ENCODE assay signal across 26 mouse cellular contexts in the genomic region with DNA sequence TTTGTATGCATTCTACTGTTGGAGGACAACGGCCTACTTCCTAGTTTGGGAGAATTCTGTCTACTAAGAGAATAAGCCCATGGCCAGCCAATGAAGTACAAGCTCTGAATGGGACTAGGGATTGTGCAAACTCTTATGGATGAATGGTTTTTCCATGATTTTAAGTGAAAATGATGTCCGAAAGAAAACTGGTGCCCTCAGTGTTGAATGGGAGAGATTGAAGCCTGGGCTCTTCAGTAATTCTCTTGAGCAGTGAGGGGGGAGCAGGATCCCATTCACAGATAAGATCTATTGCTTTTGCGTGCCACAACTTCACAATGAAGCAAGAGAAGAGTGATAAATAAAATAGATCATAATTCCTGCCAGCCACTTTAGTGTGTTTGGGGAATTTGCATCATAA.
DNase-seq lines count a peak whose midpoint lies in the region; ATAC-seq lines count a peak whose summit lies in the region.
"Had no signal": no experiment of that assay in that cellular context is flagged by ENCODE, and none has a peak within 500 bp of the region (broad histone marks: within the 10 kb centered on the region; RNA-seq: fewer than 3 reads in every experiment).

No protein-coding gene starts in this region.

- no peaks in the 10 kb centered on the region for H3K9me3 ChIP-seq in midbrain, embryonic 11.5 days (ENCODE audit: control insufficient read depth, low read length)
- no peaks in the 10 kb centered on the region for H3K9me3 ChIP-seq in midbrain, embryonic 14.5 days (ENCODE audit: control insufficient read depth, low read length)
- no peaks in the 10 kb centered on the region for H3K9me3 ChIP-seq in neural tube, embryonic 14.5 days (ENCODE audit: control insufficient read depth, low read length)
- H3K9me3 ChIP-seq: embryonic facial prominence, embryonic 13.5 days; embryonic facial prominence, embryonic 15.5 days; forebrain, embryonic 10.5 days; forebrain, embryonic 12.5 days had no signal

- DNase-seq in midbrain, embryonic 11.5 days (ENCODE audit: low spot score, missing footprints): peak; percentile 56
- no peak for DNase-seq in midbrain, embryonic 14.5 days
- DNase-seq in neural tube, embryonic 10.5 days (ENCODE audit: extremely low spot score, low spot score): no peak
- DNase-seq in Muller cell, postnatal 12 days (ENCODE audit: inconsistent ontology term): peak; percentile 67
- DNase-seq: adrenal gland, adult 2 months; adrenal gland, postnatal 10 days; adrenal gland, postnatal 25 days; B cell, adult 2 months; cerebellum, adult 11 months; cerebellum, adult 18-20 months; cerebellum, adult 8-10 months; cerebellum, adult 9-11 months; cerebellum, postnatal 14 days; cerebellum, postnatal 36 days; embryo, embryonic 11 days had no signal

- no peaks in the 10 kb centered on the region for H3K36me3 ChIP-seq in midbrain, embryonic 11.5 days (ENCODE audit: control insufficient read depth, insufficient read depth, low read length)
- H3K36me3 ChIP-seq in midbrain, embryonic 14.5 days (ENCODE audit: control insufficient read depth, insufficient read depth, low read length): no peaks in the 10 kb centered on the region
- no peaks in the 10 kb centered on the region for H3K36me3 ChIP-seq in neural tube, embryonic 14.5 days (ENCODE audit: control insufficient read depth, insufficient read depth, low read length)
- H3K36me3 ChIP-seq: embryonic facial prominence, embryonic 13.5 days; embryonic facial prominence, embryonic 15.5 days; forebrain, embryonic 10.5 days; forebrain, embryonic 12.5 days; G1E had no signal

- H3K27me3 ChIP-seq in midbrain, embryonic 11.5 days (ENCODE audit: control insufficient read depth, insufficient read depth, low read length): no peaks in the 10 kb centered on the region
- no peaks in the 10 kb centered on the region for H3K27me3 ChIP-seq in midbrain, embryonic 14.5 days (ENCODE audit: control insufficient read depth, insufficient read depth, low read length)
- H3K27me3 ChIP-seq in neural tube, embryonic 14.5 days (ENCODE audit: control insufficient read depth, insufficient read depth, low read length): no peaks in the 10 kb centered on the region
- H3K27me3 ChIP-seq: CH12.LX; embryonic facial prominence, embryonic 13.5 days; embryonic facial prominence, embryonic 15.5 days; forebrain, embryonic 12.5 days had no signal

- H3K9ac ChIP-seq in midbrain, embryonic 11.5 days (ENCODE audit: low read length): no peak overlapping the region
- no peak overlapping the region for H3K9ac ChIP-seq in midbrain, embryonic 14.5 days (replicated peaks; ENCODE audit: low read length)
- H3K9ac ChIP-seq in neural tube, embryonic 14.5 days (replicated peaks; ENCODE audit: low read depth, low read length): no peak overlapping the region
- H3K9ac ChIP-seq: embryonic facial prominence, embryonic 13.5 days; embryonic facial prominence, embryonic 15.5 days; forebrain, embryonic 12.5 days had no signal

- H3K4me1 ChIP-seq in midbrain, embryonic 11.5 days (ENCODE audit: control insufficient read depth, insufficient read depth, low read length): no peaks in the 10 kb centered on the region
- H3K4me1 ChIP-seq in midbrain, embryonic 14.5 days (ENCODE audit: control insufficient read depth, insufficient read depth, low read length): no peaks in the 10 kb centered on the region
- H3K4me1 ChIP-seq in neural tube, embryonic 14.5 days (ENCODE audit: control insufficient read depth, insufficient read depth, low read length): no peaks in the 10 kb centered on the region
- H3K4me1 ChIP-seq: embryonic facial prominence, embryonic 13.5 days; embryonic facial prominence, embryonic 15.5 days; forebrain, embryonic 10.5 days; forebrain, embryonic 12.5 days had no signal

- no peak overlapping the region for H3K4me2 ChIP-seq in midbrain, embryonic 11.5 days
- H3K4me2 ChIP-seq in midbrain, embryonic 14.5 days (ENCODE audit: low read length): no peak overlapping the region
- H3K4me2 ChIP-seq in neural tube, embryonic 14.5 days (ENCODE audit: low read depth, low read length): no peak overlapping the region
- H3K4me2 ChIP-seq: embryonic facial prominence, embryonic 13.5 days; embryonic facial prominence, embryonic 15.5 days; forebrain, embryonic 12.5 days had no signal

- no peak for ATAC-seq in midbrain, embryonic 11.5 days (ENCODE audit: low FRiP score)
- no peak for ATAC-seq in midbrain, embryonic 14.5 days (ENCODE audit: low FRiP score, low TSS enrichment)
- peak; percentile 31; the same call in 1 of the 2 replicates for ATAC-seq in neural tube, embryonic 14.5 days (ENCODE audit: low read depth)
- ATAC-seq: CD4-positive, CD25-positive, alpha-beta regulatory T cell, adult 4 months; forebrain, embryonic 14.5 days; forebrain, embryonic 16.5 days had no signal

- H3K4me3 ChIP-seq in midbrain, embryonic 11.5 days (ENCODE audit: low read depth, low read length): no peak overlapping the region
- H3K4me3 ChIP-seq in midbrain, embryonic 14.5 days (replicated peaks; ENCODE audit: low read depth, low read length): no peak overlapping the region
- no peak overlapping the region for H3K4me3 ChIP-seq in neural tube, embryonic 14.5 days (ENCODE audit: low read depth, low read length)
- H3K4me3 ChIP-seq: embryonic facial prominence, embryonic 13.5 days; embryonic facial prominence, embryonic 15.5 days; erythroblast, embryonic 14.5 days; forebrain, embryonic 10.5 days; forebrain, embryonic 12.5 days had no signal

- WGBS in midbrain, embryonic 11.5 days: 90% methylated on average over 3 of the region's 3 CpGs
- 81% methylated on average over 3 of the region's 3 CpGs for WGBS in midbrain, embryonic 14.5 days
- WGBS in neural tube, embryonic 14.5 days: 66% methylated on average over 3 of the region's 3 CpGs

- no peak overlapping the region for H3K27ac ChIP-seq in midbrain, embryonic 11.5 days (ENCODE audit: low read depth, low read length)
- H3K27ac ChIP-seq in midbrain, embryonic 14.5 days (replicated peaks; ENCODE audit: low read depth, low read length): no peak overlapping the region
- no peak overlapping the region for H3K27ac ChIP-seq in neural tube, embryonic 14.5 days (ENCODE audit: low read depth, low read length)
- H3K27ac ChIP-seq: embryonic facial prominence, embryonic 13.5 days; embryonic facial prominence, embryonic 15.5 days; forebrain, embryonic 10.5 days; forebrain, embryonic 12.5 days had no signal

Comparison
In these comparisons a context has a peak if more than half of its experiments do, and no peak if none do; other contexts are left out.
1. DNase-seq: peak in midbrain, embryonic 11.5 days (single experiment) and Muller cell, postnatal 12 days (single experiment); none in midbrain, embryonic 14.5 days (single experiment) and neural tube, embryonic 10.5 days (single experiment).